Mouse (Mus musculus): ENCODE measurements around the gene Riox1. TPM values are rescaled to one million over a fixed set of nuclear protein-coding genes. Genes with fewer than 3 reads are reported as not detected.

The Riox1 gene
- polyA plus RNA-seq, 2 experiments: 13.9 to 15.8 TPM

DNA sequence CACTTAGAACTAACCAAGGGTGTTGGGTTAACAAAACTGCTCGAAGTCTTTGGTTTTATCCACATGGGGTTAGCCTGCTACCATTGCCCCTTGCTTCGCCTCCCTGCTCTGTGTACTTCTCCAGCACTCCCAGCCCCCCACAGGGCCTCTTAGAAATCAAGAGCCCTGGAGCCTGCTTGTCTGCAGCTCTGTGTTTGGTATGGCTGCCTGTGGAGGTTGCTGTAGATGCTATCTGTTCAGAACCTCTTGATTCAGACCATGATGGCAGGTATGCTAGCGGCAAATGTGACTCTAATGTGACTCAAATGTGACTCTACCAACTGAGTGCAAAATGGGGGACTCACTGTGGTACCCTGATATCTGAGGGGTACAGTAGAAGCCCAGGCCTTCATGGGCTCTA lies 26.1 kb upstream of the Riox1 start:
- no peak overlapping the region for H3K4me3 ChIP-seq (replicated peaks; ENCODE audit: low read length)
- no peaks in the 10 kb centered on the region for H3K27me3 ChIP-seq (ENCODE audit: control insufficient read depth, insufficient read depth, low read length)
- no peak overlapping the region for H3K27ac ChIP-seq (replicated peaks; ENCODE audit: low read depth, low read length)
- TF ChIP-seq POLR2A (IDR thresholded peaks at IDR 0.05; ENCODE audit: borderline replicate concordance, extremely low read depth, insufficient read depth, insufficient read length): no peak
- H3K4me2 ChIP-seq (replicated peaks; ENCODE audit: low read depth, low read length, severe bottlenecking): no peak overlapping the region
- 67% methylated on average over 3 of the region's 3 CpGs for WGBS
- H3K9ac ChIP-seq (ENCODE audit: low read depth, low read length, severe bottlenecking): no peak overlapping the region
- no peaks in the 10 kb centered on the region for H3K36me3 ChIP-seq (ENCODE audit: control insufficient read depth, insufficient read depth, low read length)
- DNase-seq (ENCODE audit: low spot score): no peak
- no peak for ATAC-seq (ENCODE audit: low FRiP score, low read depth)
- no peaks in the 10 kb centered on the region for H3K9me3 ChIP-seq (ENCODE audit: control insufficient read depth, low read length)
- H3K4me1 ChIP-seq (ENCODE audit: control insufficient read depth, insufficient read depth, low read length): peaks cover 14% of the 10 kb centered on the region; the same call in 1 of the 2 replicates

DNA sequence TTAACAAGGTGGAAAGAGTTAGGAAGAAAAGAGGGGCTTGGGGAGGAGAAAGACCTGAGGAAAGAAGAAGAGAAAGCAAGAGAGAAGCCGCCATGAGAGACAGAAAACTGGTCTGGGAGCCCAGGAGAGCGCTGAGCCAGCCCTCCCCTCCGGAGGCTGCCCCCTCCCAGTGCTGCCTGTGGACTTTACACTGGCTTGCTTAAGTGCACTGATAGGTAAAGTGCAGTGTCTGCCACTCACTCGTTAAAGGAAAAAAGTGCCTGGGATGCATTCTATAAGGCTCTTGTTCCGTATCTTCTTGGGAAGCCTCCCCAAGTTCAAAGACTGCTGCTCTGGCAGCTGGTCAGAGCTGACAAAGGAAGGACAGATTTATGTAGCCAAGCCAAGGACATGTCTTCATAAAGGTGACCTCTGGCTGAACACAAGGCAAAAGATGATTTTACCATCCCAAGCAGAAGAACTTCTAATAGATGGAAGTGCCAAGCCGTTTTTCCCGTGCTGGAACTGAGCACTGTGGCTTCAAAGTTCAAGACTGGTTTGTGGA lies 25.2 kb upstream of the Riox1 start:
- no peak for ATAC-seq (ENCODE audit: low FRiP score, low read depth)
- 63% methylated on average over 7 of the region's 7 CpGs for whole genome bisulfite sequencing
- H3K36me3 ChIP-seq (ENCODE audit: control insufficient read depth, insufficient read depth, low read length): no peaks in the 10 kb centered on the region

GRCm38 (mm10) chr12:83926061-83926460 lies 24.3 kb upstream of the Riox1 start:
- 67% methylated on average over 2 of the region's 2 CpGs for WGBS
- no peak overlapping the region for H3K27ac ChIP-seq (replicated peaks; ENCODE audit: low read depth, low read length)
- no peak for TF ChIP-seq POLR2A (IDR thresholded peaks at IDR 0.05; ENCODE audit: borderline replicate concordance, extremely low read depth, insufficient read depth, insufficient read length)
- DNase-seq (ENCODE audit: low spot score) (no peak), ATAC-seq (ENCODE audit: low FRiP score, low read depth) (no peak)
- no peaks in the 10 kb centered on the region for H3K27me3 ChIP-seq (ENCODE audit: control insufficient read depth, insufficient read depth, low read length)
- H3K4me3 ChIP-seq (replicated peaks; ENCODE audit: low read length): no peak overlapping the region
- peaks cover 9% of the 10 kb centered on the region; the same call in 1 of the 2 replicates for H3K4me1 ChIP-seq (ENCODE audit: control insufficient read depth, insufficient read depth, low read length)
- H3K9ac ChIP-seq (ENCODE audit: low read depth, low read length, severe bottlenecking): no peak overlapping the region
- H3K9me3 ChIP-seq (ENCODE audit: control insufficient read depth, low read length): no peaks in the 10 kb centered on the region
- no peaks in the 10 kb centered on the region for H3K36me3 ChIP-seq (ENCODE audit: control insufficient read depth, insufficient read depth, low read length)
- no peak overlapping the region for H3K4me2 ChIP-seq (replicated peaks; ENCODE audit: low read depth, low read length, severe bottlenecking)

More for the DNA sequence above, 25.2 kb upstream of the Riox1 start:
- no peak overlapping the region for H3K27ac ChIP-seq (replicated peaks; ENCODE audit: low read depth, low read length)
- no peaks in the 10 kb centered on the region for H3K9me3 ChIP-seq (ENCODE audit: control insufficient read depth, low read length)
- no peak for DNase-seq (ENCODE audit: low spot score)
- H3K4me2 ChIP-seq (replicated peaks; ENCODE audit: low read depth, low read length, severe bottlenecking): no peak overlapping the region
- no peak overlapping the region for H3K4me3 ChIP-seq (replicated peaks; ENCODE audit: low read length)
- no peak for TF ChIP-seq POLR2A (IDR thresholded peaks at IDR 0.05; ENCODE audit: borderline replicate concordance, extremely low read depth, insufficient read depth, insufficient read length)
- peaks cover 13% of the 10 kb centered on the region; the same call in 1 of the 2 replicates for H3K4me1 ChIP-seq (ENCODE audit: control insufficient read depth, insufficient read depth, low read length)
- no peak overlapping the region for H3K9ac ChIP-seq (ENCODE audit: low read depth, low read length, severe bottlenecking)
- H3K27me3 ChIP-seq (ENCODE audit: control insufficient read depth, insufficient read depth, low read length): no peaks in the 10 kb centered on the region

DNA sequence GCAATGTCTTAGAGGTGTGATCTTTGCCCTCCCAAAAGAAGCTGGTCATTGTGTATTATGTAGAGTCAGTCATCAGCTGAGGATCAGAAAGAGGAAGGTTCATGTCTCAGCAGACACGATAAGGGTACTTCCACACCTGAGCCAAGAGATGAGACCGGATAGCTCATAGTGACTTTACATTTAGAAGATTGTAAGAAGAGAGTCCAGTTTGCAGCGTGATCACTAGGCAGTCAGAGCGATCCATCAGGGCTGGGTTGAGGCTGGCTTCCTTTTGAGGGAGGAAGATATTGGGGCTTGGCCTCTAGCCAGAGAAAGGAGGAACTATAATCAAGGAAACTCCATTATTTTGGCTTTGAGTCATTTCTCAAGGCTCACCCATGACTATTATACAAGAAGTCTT lies 22.7 kb upstream of the Riox1 start:
- Histone ChIP-seq H3K9me3 (ENCODE audit: control insufficient read depth, low read length) (no peaks in the 10 kb centered on the region), H3K4me2 (replicated peaks; ENCODE audit: low read depth, low read length, severe bottlenecking) (no peak overlapping the region), H3K4me1 (ENCODE audit: control insufficient read depth, insufficient read depth, low read length) (peaks cover 9% of the 10 kb centered on the region; the same call in 1 of the 2 replicates), H3K27ac (replicated peaks; ENCODE audit: low read depth, low read length) (no peak overlapping the region), H3K4me3 (replicated peaks; ENCODE audit: low read length) (no peak overlapping the region), H3K27me3 (ENCODE audit: control insufficient read depth, insufficient read depth, low read length) (no peaks in the 10 kb centered on the region), H3K9ac (ENCODE audit: low read depth, low read length, severe bottlenecking) (no peak overlapping the region), H3K36me3 (ENCODE audit: control insufficient read depth, insufficient read depth, low read length) (no peaks in the 10 kb centered on the region)
- 85% methylated on average over 4 of the region's 4 CpGs for WGBS
- ATAC-seq (ENCODE audit: low FRiP score, low read depth) (no peak), DNase-seq (ENCODE audit: low spot score) (no peak)
- TF ChIP-seq POLR2A (IDR thresholded peaks at IDR 0.05; ENCODE audit: borderline replicate concordance, extremely low read depth, insufficient read depth, insufficient read length): no peak

DNA sequence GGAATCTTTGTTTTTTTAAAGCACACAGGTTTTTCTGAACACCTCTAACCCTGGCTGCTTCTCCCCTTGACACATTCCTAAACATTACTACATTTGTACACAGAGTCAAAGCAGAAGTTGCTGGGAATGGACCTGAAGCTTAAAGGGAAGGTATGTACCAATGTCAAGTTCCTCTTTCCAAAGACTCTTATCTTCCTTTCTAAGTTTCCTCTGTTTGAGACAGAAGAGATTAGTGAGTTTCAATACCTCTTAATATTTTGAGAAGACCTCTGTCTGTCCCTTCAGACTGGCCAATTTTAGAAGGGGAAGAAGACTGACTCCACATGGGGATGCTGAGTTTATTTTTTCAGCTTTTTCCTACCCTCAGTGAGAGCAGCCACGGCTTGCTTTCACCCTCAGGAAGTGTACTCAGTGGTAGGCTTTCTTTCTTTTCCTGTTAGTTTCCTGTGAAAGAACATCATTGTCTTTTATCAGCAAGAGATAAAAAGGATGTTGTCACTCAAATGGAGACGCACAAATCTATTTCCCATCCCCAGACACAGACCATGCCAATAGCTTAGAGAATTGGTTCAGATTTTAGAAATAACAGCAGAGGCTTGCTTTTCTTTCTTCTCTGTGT lies 21.1 kb upstream of the Riox1 start:
- ATAC-seq (ENCODE audit: low FRiP score, low read depth) (no peak), DNase-seq (ENCODE audit: low spot score) (no peak)
- no peak overlapping the region for H3K9ac ChIP-seq (ENCODE audit: low read depth, low read length, severe bottlenecking)
- no peak overlapping the region for H3K4me2 ChIP-seq (replicated peaks; ENCODE audit: low read depth, low read length, severe bottlenecking)
- no peaks in the 10 kb centered on the region for H3K9me3 ChIP-seq (ENCODE audit: control insufficient read depth, low read length)
- no peak overlapping the region for H3K27ac ChIP-seq (replicated peaks; ENCODE audit: low read depth, low read length)
- H3K4me3 ChIP-seq (replicated peaks; ENCODE audit: low read length): no peak overlapping the region
- 61% methylated on average over 2 of the region's 2 CpGs for WGBS
- H3K27me3 ChIP-seq (ENCODE audit: control insufficient read depth, insufficient read depth, low read length): no peaks in the 10 kb centered on the region
- no peak for TF ChIP-seq POLR2A (IDR thresholded peaks at IDR 0.05; ENCODE audit: borderline replicate concordance, extremely low read depth, insufficient read depth, insufficient read length)
- H3K36me3 ChIP-seq (ENCODE audit: control insufficient read depth, insufficient read depth, low read length): no peaks in the 10 kb centered on the region
- H3K4me1 ChIP-seq (ENCODE audit: control insufficient read depth, insufficient read depth, low read length): 0 out of 2 replicates have a peak, but pooled peaks cover 2% of the 10 kb centered on the region

Data from limb, embryonic 14.5 days (tissue).